Mouse (Mus musculus): ENCODE measurements around the gene Fyb. TPM values are rescaled to one million over a fixed set of nuclear protein-coding genes. Genes with fewer than 3 reads are reported as not detected.
A peak's percentile ranks its signal among the peaks of the same experiment; 100 is the strongest.

Fyb gene
- 1.6 TPM in 2 replicates for polyA plus RNA-seq (2015; fragmentation: Nextera tagmentation; extraction: Ambion mirVana)

DNA sequence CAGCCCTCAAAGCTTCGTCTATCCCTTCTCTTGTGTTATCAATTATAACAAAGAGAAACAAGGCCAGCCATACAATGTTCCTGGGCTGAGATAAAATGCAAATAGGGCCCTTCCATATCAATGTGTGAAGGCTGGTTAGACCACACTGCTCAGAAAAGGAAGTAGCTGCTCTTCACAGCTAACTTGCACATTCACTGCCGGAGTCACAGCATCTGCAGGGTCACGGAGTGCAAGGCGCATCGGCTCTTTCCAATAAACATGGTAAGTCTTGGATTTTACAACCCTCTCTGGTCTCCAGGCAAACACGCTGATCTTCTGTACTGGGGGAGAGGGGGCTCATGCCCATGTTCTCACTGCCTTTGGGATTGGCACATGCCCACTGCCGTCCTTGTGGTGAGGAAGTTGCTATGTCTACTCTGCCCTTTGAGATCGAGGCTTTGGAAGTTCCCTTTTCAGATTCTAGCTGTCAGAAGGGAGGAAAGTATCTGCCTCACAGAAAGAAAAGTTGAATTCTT is at the start of gene Fyb:
Fyb (plus strand) TSS at position 201 of the 515 bp plus-strand sequence.
- no peaks in the 10 kb centered on the region for H3K9me3 ChIP-seq (ENCODE audit: control insufficient read depth, low read length)
- no peak for ATAC-seq
- 88% methylated on average over 8 of the region's 8 CpGs for WGBS
- no peak within 1 kb of the TSS for H3K9ac ChIP-seq (replicated peaks; ENCODE audit: low read depth, low read length)
- H3K36me3 ChIP-seq (ENCODE audit: control insufficient read depth, insufficient read depth) = no peaks in the 10 kb centered on the region
- H3K4me2 ChIP-seq (ENCODE audit: low read length) = no peak within 1 kb of the TSS
- no peaks in the 10 kb centered on the region for H3K4me1 ChIP-seq (replicated peaks; ENCODE audit: control insufficient read depth, insufficient read depth, low read length)
- no peak within 1 kb of the TSS for H3K4me3 ChIP-seq (replicated peaks; ENCODE audit: low read length)
- no peak within 1 kb of the TSS for H3K27ac ChIP-seq (ENCODE audit: low read length)
- H3K27me3 ChIP-seq (replicated peaks; ENCODE audit: control insufficient read depth, insufficient read depth, low read length) = no peaks in the 10 kb centered on the region

DNA sequence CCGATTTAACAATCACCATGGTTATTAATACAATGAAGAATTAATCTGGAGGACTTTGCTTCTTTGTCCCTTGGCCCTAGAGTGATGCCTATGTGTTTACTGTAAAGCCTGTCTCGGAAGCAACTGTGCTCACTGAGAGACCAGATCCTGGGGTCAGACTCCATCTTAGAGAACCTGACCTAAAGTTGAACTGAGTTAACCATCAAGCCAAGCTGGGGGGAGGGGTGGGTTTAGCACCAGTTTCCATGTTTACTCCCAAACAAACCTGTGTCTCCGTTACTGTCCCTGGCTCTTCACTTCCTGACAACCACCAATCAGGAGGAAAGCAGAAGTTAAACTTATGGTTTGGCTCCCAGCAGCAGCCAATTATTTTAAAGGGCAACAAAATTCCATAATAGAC is 39.1 kb upstream of the Fyb start:
- Histone ChIP-seq H3K27me3 (replicated peaks; ENCODE audit: control insufficient read depth, insufficient read depth, low read length) (no peaks in the 10 kb centered on the region), H3K27ac (ENCODE audit: low read length) (no peak overlapping the region), H3K36me3 (ENCODE audit: control insufficient read depth, insufficient read depth) (no peaks in the 10 kb centered on the region), H3K4me2 (ENCODE audit: low read length) (no peak overlapping the region), H3K4me1 (replicated peaks; ENCODE audit: control insufficient read depth, insufficient read depth, low read length) (no peaks in the 10 kb centered on the region), H3K4me3 (replicated peaks; ENCODE audit: low read length) (no peak overlapping the region), H3K9me3 (ENCODE audit: control insufficient read depth, low read length) (no peaks in the 10 kb centered on the region), H3K9ac (replicated peaks; ENCODE audit: low read depth, low read length) (no peak overlapping the region)
- WGBS = 81% methylated on average over 3 of the region's 3 CpGs
- no peak for ATAC-seq

- no peak overlapping the region for H3K27ac ChIP-seq (ENCODE audit: low read length)
- H3K4me2 ChIP-seq (ENCODE audit: low read length) = no peak overlapping the region
- H3K4me3 ChIP-seq (replicated peaks; ENCODE audit: low read length) = no peak overlapping the region
- ATAC-seq = no peak
- H3K36me3 ChIP-seq (ENCODE audit: control insufficient read depth, insufficient read depth) = no peaks in the 10 kb centered on the region
- H3K27me3 ChIP-seq (replicated peaks; ENCODE audit: control insufficient read depth, insufficient read depth, low read length) = no peaks in the 10 kb centered on the region
- H3K9ac ChIP-seq (replicated peaks; ENCODE audit: low read depth, low read length) = no peak overlapping the region
- WGBS = 97% methylated on average over 2 of the region's 2 CpGs
- no peaks in the 10 kb centered on the region for H3K9me3 ChIP-seq (ENCODE audit: control insufficient read depth, low read length)
- no peaks in the 10 kb centered on the region for H3K4me1 ChIP-seq (replicated peaks; ENCODE audit: control insufficient read depth, insufficient read depth, low read length)
Observed at GRCm38 (mm10) chr15:6492386-6492785, 30.3 kb upstream of the Fyb start.

DNA sequence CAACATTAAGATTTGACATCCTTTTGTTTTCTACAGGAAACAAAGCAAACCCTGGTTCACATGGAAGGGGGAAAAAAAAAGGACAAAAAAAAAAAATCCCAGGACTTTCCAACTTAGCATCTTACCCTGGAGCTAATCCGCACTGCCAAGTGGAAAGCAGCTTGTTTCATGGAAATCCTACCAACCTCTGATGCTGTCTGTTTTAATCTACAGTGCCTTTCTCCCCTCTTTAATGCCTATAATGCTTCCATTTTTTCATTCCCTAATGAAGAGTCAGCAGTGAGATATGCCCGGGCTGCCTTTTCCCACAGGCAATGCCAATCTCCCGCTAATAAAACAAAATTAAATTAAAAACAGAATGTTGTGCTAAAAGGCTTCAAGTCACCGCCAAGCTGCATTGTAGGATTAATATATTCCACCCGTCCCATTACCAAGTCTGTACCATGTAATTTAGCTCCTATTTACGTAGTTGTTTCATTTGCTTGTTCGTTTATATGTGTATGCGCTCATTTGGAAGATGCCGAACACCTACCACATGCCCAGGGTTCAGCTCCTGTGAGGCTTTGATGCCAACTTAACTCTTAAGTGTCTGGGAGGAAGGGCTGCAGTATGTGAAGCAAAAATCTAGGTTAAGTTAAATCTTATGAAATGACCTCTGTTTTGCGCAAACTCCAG is 24.1 kb upstream of the Fyb start:
- Histone ChIP-seq H3K4me2 (ENCODE audit: low read length) (peak overlapping the region; percentile 35), H3K27ac (ENCODE audit: low read length) (no peak overlapping the region)
- WGBS = 28% methylated on average over 10 of the region's 10 CpGs

DNA sequence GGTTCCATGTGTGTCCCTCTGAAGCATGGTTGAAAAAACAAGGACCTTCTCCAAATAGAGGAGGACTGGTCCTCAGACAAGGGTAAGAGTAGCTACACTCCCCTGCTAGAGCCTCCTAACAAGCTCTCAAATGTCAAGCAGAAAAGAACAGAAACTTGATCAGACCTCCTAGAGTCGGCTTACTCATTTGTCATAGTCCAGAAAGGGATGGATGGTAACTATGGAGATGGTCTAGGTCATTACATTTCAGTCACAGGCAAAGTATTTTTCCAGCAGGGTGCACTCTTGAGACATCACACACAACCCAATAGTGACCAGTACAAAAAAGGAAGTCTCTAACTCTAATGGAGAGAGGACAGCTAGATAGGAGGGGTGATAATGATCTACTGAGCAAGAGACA is 21.9 kb upstream of the Fyb start:
- 71% methylated on average over 1 of the region's 1 CpGs for WGBS
- ATAC-seq = no peak
- no peaks in the 10 kb centered on the region for H3K27me3 ChIP-seq (replicated peaks; ENCODE audit: control insufficient read depth, insufficient read depth, low read length)
- H3K4me2 ChIP-seq (ENCODE audit: low read length) = no peak overlapping the region
- H3K4me3 ChIP-seq (replicated peaks; ENCODE audit: low read length) = no peak overlapping the region
- H3K27ac ChIP-seq (ENCODE audit: low read length) = no peak overlapping the region
- H3K4me1 ChIP-seq (replicated peaks; ENCODE audit: control insufficient read depth, insufficient read depth, low read length) = 0 out of 2 replicates have a peak, but pooled peaks cover 3% of the 10 kb centered on the region
- no peaks in the 10 kb centered on the region for H3K9me3 ChIP-seq (ENCODE audit: control insufficient read depth, low read length)
- H3K36me3 ChIP-seq (ENCODE audit: control insufficient read depth, insufficient read depth) = no peaks in the 10 kb centered on the region
- H3K9ac ChIP-seq (replicated peaks; ENCODE audit: low read depth, low read length) = no peak overlapping the region

More for the DNA sequence above, 24.1 kb upstream of the Fyb start:
- H3K4me3 ChIP-seq (replicated peaks; ENCODE audit: low read length) = no peak overlapping the region
- H3K27me3 ChIP-seq (replicated peaks; ENCODE audit: control insufficient read depth, insufficient read depth, low read length) = no peaks in the 10 kb centered on the region
- no peaks in the 10 kb centered on the region for H3K36me3 ChIP-seq (ENCODE audit: control insufficient read depth, insufficient read depth)
- ATAC-seq = peak; percentile 75
- no peaks in the 10 kb centered on the region for H3K9me3 ChIP-seq (ENCODE audit: control insufficient read depth, low read length)
- H3K9ac ChIP-seq (replicated peaks; ENCODE audit: low read depth, low read length) = no peak overlapping the region
- 0 out of 2 replicates have a peak, but pooled peaks cover 3% of the 10 kb centered on the region for H3K4me1 ChIP-seq (replicated peaks; ENCODE audit: control insufficient read depth, insufficient read depth, low read length)

DNA sequence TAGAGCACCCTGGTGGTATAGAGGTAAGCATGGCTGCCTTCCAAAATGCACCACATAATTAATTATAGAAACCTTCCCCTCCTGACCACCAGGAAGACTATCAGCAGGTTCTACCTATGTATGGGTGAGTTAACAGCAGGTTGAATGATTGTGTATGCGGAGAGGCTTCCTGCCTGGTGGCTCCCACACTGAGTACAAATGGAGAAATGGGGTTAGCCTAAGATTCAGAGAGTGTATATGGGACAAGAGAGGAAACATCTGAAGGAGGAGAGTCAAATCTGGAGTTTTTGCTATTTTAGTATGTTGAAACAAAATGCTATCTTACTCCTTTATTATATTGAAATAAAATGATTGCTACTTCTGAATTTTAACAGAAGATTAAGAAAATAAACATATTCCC is 5.1 kb upstream of the Fyb start:
- ATAC-seq = no peak
- H3K9me3 ChIP-seq (ENCODE audit: control insufficient read depth, low read length) = no peaks in the 10 kb centered on the region
- H3K4me3 ChIP-seq (replicated peaks; ENCODE audit: low read length) = no peak overlapping the region
- no peak overlapping the region for H3K4me2 ChIP-seq (ENCODE audit: low read length)
- 94% methylated on average over 1 of the region's 1 CpGs for WGBS
- H3K9ac ChIP-seq (replicated peaks; ENCODE audit: low read depth, low read length) = no peak overlapping the region
- no peak overlapping the region for H3K27ac ChIP-seq (ENCODE audit: low read length)
- no peaks in the 10 kb centered on the region for H3K4me1 ChIP-seq (replicated peaks; ENCODE audit: control insufficient read depth, insufficient read depth, low read length)
- no peaks in the 10 kb centered on the region for H3K36me3 ChIP-seq (ENCODE audit: control insufficient read depth, insufficient read depth)
- no peaks in the 10 kb centered on the region for H3K27me3 ChIP-seq (replicated peaks; ENCODE audit: control insufficient read depth, insufficient read depth, low read length)

DNA sequence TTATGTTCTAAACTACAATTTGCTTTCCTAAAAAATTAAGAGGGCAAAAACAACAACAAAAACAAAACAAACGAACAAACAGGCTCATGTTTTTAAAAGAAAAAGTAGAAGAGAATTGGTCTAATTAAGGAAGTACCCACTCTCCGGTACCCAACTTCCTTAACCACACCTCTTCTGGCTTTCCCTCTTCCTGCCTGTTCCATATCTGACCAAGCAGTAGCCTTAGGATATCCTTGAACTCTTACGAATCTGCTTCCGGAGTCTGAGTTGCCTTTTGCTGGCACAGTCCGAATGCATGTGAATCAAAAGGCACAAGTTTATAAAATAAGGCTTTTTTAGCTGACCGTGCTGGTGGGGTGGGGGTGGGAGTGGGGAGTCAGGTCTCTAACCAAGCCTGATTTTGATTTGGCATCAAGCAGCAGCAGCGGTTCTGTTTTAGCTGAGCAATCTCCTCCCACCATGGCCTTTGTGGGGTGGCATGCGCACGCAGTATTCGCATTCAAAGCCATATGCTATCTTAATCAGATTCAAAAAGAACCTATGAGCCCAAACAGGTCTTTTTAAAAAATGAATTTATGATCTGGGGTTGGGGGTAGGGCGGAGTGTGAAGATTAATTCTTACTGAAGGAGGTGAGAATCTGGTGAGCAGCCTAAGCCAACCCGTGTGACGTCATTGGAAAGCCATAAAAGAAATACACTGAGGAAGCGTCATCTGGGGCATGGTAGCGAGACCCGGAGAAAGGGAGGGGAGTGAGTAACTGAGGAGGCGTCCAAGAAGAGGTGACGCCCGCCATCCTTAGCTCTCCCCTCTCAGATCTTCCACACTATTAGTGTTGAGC is 3.0 kb upstream of the Fyb start:
- Histone ChIP-seq H3K4me2 (ENCODE audit: low read length) (no peak overlapping the region), H3K36me3 (ENCODE audit: control insufficient read depth, insufficient read depth) (no peaks in the 10 kb centered on the region), H3K4me1 (replicated peaks; ENCODE audit: control insufficient read depth, insufficient read depth, low read length) (no peaks in the 10 kb centered on the region), H3K9ac (replicated peaks; ENCODE audit: low read depth, low read length) (no peak overlapping the region), H3K27me3 (replicated peaks; ENCODE audit: control insufficient read depth, insufficient read depth, low read length) (no peaks in the 10 kb centered on the region), H3K9me3 (ENCODE audit: control insufficient read depth, low read length) (no peaks in the 10 kb centered on the region), H3K27ac (ENCODE audit: low read length) (no peak overlapping the region), H3K4me3 (replicated peaks; ENCODE audit: low read length) (no peak overlapping the region)
- WGBS = 87% methylated on average over 19 of the region's 19 CpGs
- ATAC-seq = no peak

DNA sequence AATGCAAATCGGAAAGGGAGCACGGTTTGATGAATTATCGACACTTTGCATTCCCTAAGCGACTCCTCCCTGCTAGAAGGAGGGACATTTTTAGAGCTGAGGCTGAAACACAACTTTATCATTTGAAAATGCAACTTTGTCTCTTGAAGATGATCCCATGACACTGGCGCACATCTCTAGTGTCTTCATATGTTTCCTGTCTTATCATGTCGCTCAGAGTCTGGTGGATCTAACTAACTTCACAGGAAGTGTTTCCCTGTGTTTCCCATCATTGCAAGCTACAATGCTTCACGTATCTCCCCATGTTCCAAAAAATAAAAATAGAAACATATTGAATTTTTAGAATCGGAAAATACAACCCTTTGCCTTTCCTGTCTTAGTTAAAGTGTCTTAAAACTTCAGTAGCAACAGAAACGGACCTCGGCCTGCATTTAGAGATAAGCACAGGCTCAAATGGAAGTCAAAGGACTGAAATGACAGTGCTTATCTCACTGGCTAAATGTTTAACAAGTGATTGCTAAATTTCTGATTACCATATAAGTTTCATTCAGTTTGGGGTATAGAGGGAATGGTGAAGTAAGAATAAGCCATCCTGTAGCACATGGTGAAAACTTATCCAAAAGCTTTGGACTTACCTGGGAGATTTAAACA is 2.0 kb upstream of the Fyb start:
- no peaks in the 10 kb centered on the region for H3K9me3 ChIP-seq (ENCODE audit: control insufficient read depth, low read length)
- 91% methylated on average over 10 of the region's 10 CpGs for WGBS
- no peak overlapping the region for H3K9ac ChIP-seq (replicated peaks; ENCODE audit: low read depth, low read length)
- H3K4me3 ChIP-seq (replicated peaks; ENCODE audit: low read length) = no peak overlapping the region
- ATAC-seq = no peak
- no peaks in the 10 kb centered on the region for H3K4me1 ChIP-seq (replicated peaks; ENCODE audit: control insufficient read depth, insufficient read depth, low read length)
- H3K4me2 ChIP-seq (ENCODE audit: low read length) = no peak overlapping the region
- H3K27me3 ChIP-seq (replicated peaks; ENCODE audit: control insufficient read depth, insufficient read depth, low read length) = no peaks in the 10 kb centered on the region
- H3K27ac ChIP-seq (ENCODE audit: low read length) = no peak overlapping the region
- H3K36me3 ChIP-seq (ENCODE audit: control insufficient read depth, insufficient read depth) = no peaks in the 10 kb centered on the region

GRCm38 (mm10) chr15:6524801-6525200 is 2.1 kb downstream of the Fyb start:
- H3K27me3 ChIP-seq (replicated peaks; ENCODE audit: control insufficient read depth, insufficient read depth, low read length) = no peaks in the 10 kb centered on the region
- WGBS = 100% methylated on average over 2 of the region's 2 CpGs
- no peaks in the 10 kb centered on the region for H3K36me3 ChIP-seq (ENCODE audit: control insufficient read depth, insufficient read depth)
- no peaks in the 10 kb centered on the region for H3K9me3 ChIP-seq (ENCODE audit: control insufficient read depth, low read length)
- no peak overlapping the region for H3K27ac ChIP-seq (ENCODE audit: low read length)
- H3K4me3 ChIP-seq (replicated peaks; ENCODE audit: low read length) = no peak overlapping the region
- no peaks in the 10 kb centered on the region for H3K4me1 ChIP-seq (replicated peaks; ENCODE audit: control insufficient read depth, insufficient read depth, low read length)
- no peak overlapping the region for H3K9ac ChIP-seq (replicated peaks; ENCODE audit: low read depth, low read length)
- no peak for ATAC-seq
- H3K4me2 ChIP-seq (ENCODE audit: low read length) = no peak overlapping the region

Measured in forebrain, embryonic 16.5 days (tissue).